Mouse (Mus musculus) limb, embryonic 13.5 days (tissue): ENCODE measurements around the gene Tmem35b. TPM values are rescaled to one million over a fixed set of nuclear protein-coding genes. Genes with fewer than 3 reads are reported as not detected.
A peak's percentile ranks its signal among the peaks of the same experiment; 100 is the strongest.
"Not testable (repeated sequence)": the region's sequence is repeated elsewhere in the genome, so short reads cannot be mapped to it uniquely, and the experiment has no call there.

Experiments used
- ATAC-seq: fragments of 200-750 bp; cut with Nextera tagmentation; 2 replicates; pipeline ENCODE4 v1.8.0; 2017; ENCODE audit warnings: low read depth, moderate number of reproducible peaks, moderate TSS enrichment; ENCODE audit not compliant: low FRiP score
- H3K27ac ChIP-seq: fragments of 300-500 bp; sonication (generic); 2 replicates; pipeline ENCODE4 v1.5.1; 2015; ENCODE audit warnings: inconsistent platforms, mild to moderate bottlenecking, moderate library complexity
- H3K27me3 ChIP-seq: fragments of 300-500 bp; sonication (generic); 2 replicates; pipeline ENCODE4 v1.6.1; 2015; ENCODE audit warnings: mild to moderate bottlenecking, inconsistent platforms
- H3K36me3 ChIP-seq: fragments of 300-500 bp; sonication (generic); 2 replicates; pipeline ENCODE4 v1.6.1; 2015; ENCODE audit warnings: inconsistent platforms, mild to moderate bottlenecking, moderate library complexity
- H3K4me1 ChIP-seq: fragments of 300-500 bp; sonication (generic); 2 replicates; pipeline ENCODE4 v1.6.1; 2015; ENCODE audit warnings: inconsistent platforms
- H3K4me2 ChIP-seq: fragments of 300-500 bp; sonication (generic); replicated peaks from 2 replicates; pipeline ENCODE4 v1.6.1; 2015; ENCODE audit warnings: inconsistent platforms, mild to moderate bottlenecking, moderate library complexity
- H3K4me3 ChIP-seq: fragments of 300-500 bp; sonication (generic); 2 replicates; pipeline ENCODE4 v1.5.1; 2015; ENCODE audit warnings: moderate library complexity, mild to moderate bottlenecking, inconsistent platforms
- H3K9ac ChIP-seq: fragments of 300-500 bp; sonication (generic); 2 replicates; pipeline ENCODE4 v1.6.1; 2015; ENCODE audit warnings: mild to moderate bottlenecking, inconsistent platforms
- H3K9me3 ChIP-seq: fragments of 300-500 bp; sonication (generic); 2 replicates; pipeline ENCODE4 v1.6.1; 2016; ENCODE audit warnings: inconsistent platforms
- WGBS: fragments of 180-500 bp; shearing (Covaris S2); methylation state at CpG from one replicate; pipeline ENCODE4 v1.1.7; 2015; 5-methylcytosine and 5-hydroxymethylcytosine counted together
- polyA plus RNA-seq: library from polyadenylated mRNA; unstranded; fragments of >200 nt; fragmentation: Nextera tagmentation; extraction: Ambion mirVana; gene quantifications from 2 replicates; pipeline ENCODE4 v1.2.1, GENCODE M21; 2015

Tmem35b gene
- 16.9 and 20.8 TPM in 2 replicates for polyA plus RNA-seq

DNA sequence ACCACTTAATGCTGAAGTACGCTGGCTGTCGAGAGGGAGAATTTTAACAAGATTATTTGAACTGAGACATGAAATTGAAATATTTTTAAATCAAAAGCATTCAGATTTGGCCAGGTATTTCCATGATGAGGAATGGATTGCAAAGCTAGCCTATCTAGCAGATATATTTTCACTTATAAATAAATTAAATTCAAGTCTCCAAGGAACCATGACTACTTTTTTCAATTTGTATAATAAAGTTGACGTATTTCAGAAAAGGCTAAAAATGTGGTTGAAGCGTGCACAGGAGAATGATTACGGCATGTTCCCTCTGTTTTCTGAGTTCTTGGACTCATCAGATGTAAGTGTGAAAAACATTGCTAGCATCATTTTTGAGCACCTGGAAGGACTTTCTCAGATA lies at the start of gene Tmem35b:
TSS of gene Tmem35b (plus strand) at position 301 of the 400 bp plus-strand sequence.
- no peak within 1 kb of the TSS for H3K27ac ChIP-seq
- no peaks in the 10 kb centered on the region for H3K27me3 ChIP-seq
- no peak within 1 kb of the TSS for H3K9ac ChIP-seq
- no peak within 1 kb of the TSS for H3K4me2 ChIP-seq
- H3K9me3 ChIP-seq, result no peaks in the 10 kb centered on the region
- peaks cover 16% of the 10 kb centered on the region for H3K36me3 ChIP-seq
- 93% methylated on average over 5 of the region's 5 CpGs for WGBS
- ATAC-seq, result no peak
- H3K4me1 ChIP-seq, result peaks cover 12% of the 10 kb centered on the region
- H3K4me3 ChIP-seq, result no peak within 1 kb of the TSS

GRCm38 (mm10) chr4:127074915-127075314 lies 48.6 kb upstream of the Tmem35b start:
- no peaks in the 10 kb centered on the region for H3K27me3 ChIP-seq
- peaks cover 9% of the 10 kb centered on the region for H3K4me1 ChIP-seq
- ATAC-seq, result no peak
- no peak overlapping the region for H3K27ac ChIP-seq
- whole genome bisulfite sequencing, result 50% methylated on average over 1 of the region's 1 CpGs
- H3K4me2 ChIP-seq, result no peak overlapping the region
- no peak overlapping the region for H3K4me3 ChIP-seq
- H3K36me3 ChIP-seq, result no peaks in the 10 kb centered on the region
- H3K9me3 ChIP-seq, result no peaks in the 10 kb centered on the region
- H3K9ac ChIP-seq, result no peak overlapping the region

- WGBS, result under 1% methylated on average over 46 of the region's 46 CpGs
- Histone ChIP-seq H3K4me2 (peak within 1 kb of the TSS; percentile 69), H3K9me3 (no peaks in the 10 kb centered on the region), H3K27ac (peak within 1 kb of the TSS; percentile 81), H3K36me3 (peaks cover 2% of the 10 kb centered on the region; the same call in 1 of the 2 replicates), H3K4me3 (peak within 1 kb of the TSS; percentile 62), H3K9ac (peak within 1 kb of the TSS; percentile 73), H3K27me3 (no peaks in the 10 kb centered on the region), H3K4me1 (peaks cover 9% of the 10 kb centered on the region)
- peak; percentile 96 for ATAC-seq
Measured at GRCm38 (mm10) chr4:127076875-127077548, 46.5 kb upstream of the Tmem35b start, which contains the start of gene Zmym6. TSS of gene Zmym6 (plus strand) at chr4:127077383.

GRCm38 (mm10) chr4:127080806-127081205 lies 42.7 kb upstream of the Tmem35b start:
- peaks cover 5% of the 10 kb centered on the region; the same call in 1 of the 2 replicates for H3K36me3 ChIP-seq
- no peak overlapping the region for H3K4me2 ChIP-seq
- H3K27ac ChIP-seq, result no peak overlapping the region
- no peak overlapping the region for H3K4me3 ChIP-seq
- ATAC-seq, result no peak
- no peak overlapping the region for H3K9ac ChIP-seq
- no peaks in the 10 kb centered on the region for H3K9me3 ChIP-seq
- peaks cover 9% of the 10 kb centered on the region for H3K4me1 ChIP-seq
- WGBS, result 24% methylated on average over 1 of the region's 1 CpGs
- H3K27me3 ChIP-seq, result no peaks in the 10 kb centered on the region

- peaks cover 9% of the 10 kb centered on the region for H3K36me3 ChIP-seq
- H3K9ac ChIP-seq, result no peak overlapping the region
- ATAC-seq, result no peak
- no peak overlapping the region for H3K4me3 ChIP-seq
- H3K27me3 ChIP-seq, result no peaks in the 10 kb centered on the region
- H3K9me3 ChIP-seq, result no peaks in the 10 kb centered on the region
- no peak overlapping the region for H3K4me2 ChIP-seq
- WGBS, result 85% methylated on average over 2 of the region's 2 CpGs
- peaks cover 3% of the 10 kb centered on the region; the same call in 1 of the 2 replicates for H3K4me1 ChIP-seq
- no peak overlapping the region for H3K27ac ChIP-seq
Measured at GRCm38 (mm10) chr4:127083131-127083530, 40.4 kb upstream of the Tmem35b start.

DNA sequence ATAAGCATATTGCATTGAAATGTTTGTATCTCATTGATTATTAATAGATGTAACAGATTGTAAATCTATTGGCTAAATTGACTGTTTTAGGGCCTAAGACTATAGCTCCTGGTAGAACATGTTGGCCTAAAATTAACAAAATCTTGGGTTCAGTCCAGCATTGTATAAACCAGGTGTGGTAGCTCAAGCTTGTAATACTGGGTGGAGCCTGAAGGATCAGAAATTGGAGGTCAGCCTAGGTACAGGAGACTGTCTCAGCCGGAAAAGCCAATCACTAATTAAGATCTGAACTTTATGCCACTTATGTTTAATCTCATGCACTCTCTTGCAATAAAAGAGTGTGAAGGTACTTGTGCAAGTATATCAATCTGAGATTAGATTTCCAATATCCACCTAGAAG lies 37.7 kb upstream of the Tmem35b start:
- WGBS, result 92% methylated on average over 1 of the region's 1 CpGs
- Histone ChIP-seq H3K36me3 (peaks cover 29% of the 10 kb centered on the region), H3K4me3 (no peak overlapping the region), H3K9me3 (no peaks in the 10 kb centered on the region), H3K4me1 (no peaks in the 10 kb centered on the region), H3K27me3 (no peaks in the 10 kb centered on the region), H3K27ac (no peak overlapping the region), H3K4me2 (no peak overlapping the region), H3K9ac (no peak overlapping the region)
- no peak for ATAC-seq

GRCm38 (mm10) chr4:127091188-127091587 lies 32.3 kb upstream of the Tmem35b start:
- WGBS, result 91% methylated on average over 1 of the region's 1 CpGs
- Histone ChIP-seq H3K9me3 (no peaks in the 10 kb centered on the region), H3K27me3 (no peaks in the 10 kb centered on the region), H3K36me3 (peaks cover 35% of the 10 kb centered on the region), H3K27ac (no peak overlapping the region), H3K4me2 (no peak overlapping the region), H3K4me1 (no peaks in the 10 kb centered on the region), H3K9ac (no peak overlapping the region), H3K4me3 (no peak overlapping the region)
- ATAC-seq, result no peak

DNA sequence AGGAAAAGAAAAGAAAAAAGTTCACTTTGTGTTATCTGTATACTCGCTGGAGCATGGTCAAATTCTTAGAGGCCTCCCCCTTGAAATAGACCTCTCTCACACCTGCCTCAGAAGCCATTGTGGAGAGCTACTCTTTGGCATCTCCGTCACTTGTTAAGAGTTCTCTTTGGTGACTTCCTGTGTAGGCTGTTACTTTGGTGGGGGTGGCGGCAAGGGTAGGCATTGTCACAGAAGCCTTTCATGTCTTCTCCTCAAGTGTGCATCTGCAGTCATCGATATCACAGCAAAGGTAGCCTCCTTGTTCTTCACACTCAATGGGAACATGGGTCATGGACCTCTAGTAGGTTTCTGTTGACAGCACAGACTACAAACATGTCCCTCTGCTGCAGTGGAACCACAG lies 28.4 kb upstream of the Tmem35b start:
- H3K36me3 ChIP-seq, result peaks cover 22% of the 10 kb centered on the region
- H3K27me3 ChIP-seq, result no peaks in the 10 kb centered on the region
- no peak overlapping the region for H3K27ac ChIP-seq
- H3K4me2 ChIP-seq, result no peak overlapping the region
- no peak overlapping the region for H3K9ac ChIP-seq
- no peak overlapping the region for H3K4me3 ChIP-seq
- H3K4me1 ChIP-seq, result no peaks in the 10 kb centered on the region
- no peak for ATAC-seq
- H3K9me3 ChIP-seq, result no peaks in the 10 kb centered on the region
- WGBS, result 89% methylated on average over 4 of the region's 4 CpGs

DNA sequence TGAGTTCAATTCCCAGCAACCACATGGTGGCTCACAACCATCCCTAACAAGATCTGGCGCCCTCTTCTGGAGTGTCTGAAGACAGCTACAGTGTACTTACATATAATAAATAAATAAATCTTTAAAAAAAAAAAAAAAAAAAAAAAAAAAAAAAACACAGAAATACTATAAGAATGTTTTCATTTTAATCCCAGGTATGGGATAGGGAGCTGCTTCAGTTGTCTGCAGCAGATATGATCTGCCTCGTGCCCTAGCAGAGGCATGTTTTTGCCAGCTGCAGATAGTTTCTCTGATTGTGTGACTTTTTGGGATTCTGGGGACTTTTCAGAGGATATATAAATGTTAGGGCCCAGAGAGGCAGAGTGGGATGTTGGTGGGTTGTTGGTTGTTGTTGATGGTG lies 23.9 kb upstream of the Tmem35b start:
- not testable (repeated sequence) for ATAC-seq, H3K4me2 ChIP-seq, H3K9ac ChIP-seq, H3K27me3 ChIP-seq, H3K27ac ChIP-seq, H3K4me3 ChIP-seq, H3K9me3 ChIP-seq, H3K4me1 ChIP-seq
- WGBS, result 82% methylated on average over 1 of the region's 2 CpGs
- H3K36me3 ChIP-seq, result peaks cover 31% of the 10 kb centered on the region

DNA sequence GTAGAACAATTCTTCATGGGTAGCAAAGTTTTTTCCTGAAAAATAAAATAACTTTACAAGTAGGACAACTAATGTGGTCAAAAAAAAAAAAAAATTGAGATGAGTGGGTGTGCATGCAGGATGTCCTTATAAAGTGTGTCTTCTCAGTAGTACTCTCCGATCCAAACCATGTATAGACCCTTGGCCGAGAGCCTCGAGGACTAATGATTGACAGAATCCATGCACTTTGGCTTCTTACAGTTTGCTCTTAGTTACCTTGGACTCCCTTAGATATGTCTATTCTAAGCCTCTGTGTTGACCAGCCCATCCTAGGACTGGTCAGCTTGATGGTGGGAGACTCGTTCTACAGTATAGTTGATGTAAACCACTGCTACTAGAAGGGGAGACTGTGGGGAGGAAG lies 15.9 kb upstream of the Tmem35b start:
- Histone ChIP-seq H3K36me3 (peaks cover 53% of the 10 kb centered on the region), H3K4me3 (no peak overlapping the region), H3K27me3 (no peaks in the 10 kb centered on the region), H3K9ac (no peak overlapping the region), H3K4me1 (no peaks in the 10 kb centered on the region), H3K9me3 (no peaks in the 10 kb centered on the region), H3K4me2 (no peak overlapping the region), H3K27ac (no peak overlapping the region)
- no peak for ATAC-seq
- WGBS, result 88% methylated on average over 4 of the region's 4 CpGs

DNA sequence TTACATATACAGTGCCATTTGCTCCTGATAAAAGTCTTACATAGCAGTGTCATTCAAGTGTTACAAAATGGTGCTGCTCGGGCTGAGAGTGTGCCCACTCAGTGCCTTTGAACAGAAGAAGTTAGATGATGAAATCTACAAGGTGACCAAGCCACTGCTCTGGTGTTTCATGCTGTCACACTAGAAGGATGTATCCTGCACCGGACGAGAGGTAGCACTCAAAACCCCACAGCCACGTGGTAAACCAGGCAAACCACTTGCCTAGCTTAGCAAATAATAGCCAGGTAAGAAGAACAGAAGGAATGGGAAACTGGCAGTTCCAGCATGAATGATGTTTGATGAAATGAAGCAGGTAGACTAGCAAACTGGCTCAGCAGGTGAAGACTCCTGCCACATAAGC lies 12.9 kb upstream of the Tmem35b start:
- Histone ChIP-seq H3K36me3 (peaks cover 46% of the 10 kb centered on the region), H3K9me3 (no peaks in the 10 kb centered on the region), H3K27ac (no peak overlapping the region), H3K4me3 (no peak overlapping the region), H3K4me1 (no peaks in the 10 kb centered on the region), H3K9ac (no peak overlapping the region), H3K4me2 (no peak overlapping the region), H3K27me3 (no peaks in the 10 kb centered on the region)
- ATAC-seq, result no peak
- 75% methylated on average over 4 of the region's 4 CpGs for WGBS

GRCm38 (mm10) chr4:127124331-127124730 lies 840 bp downstream of the Tmem35b start:
- no peak for ATAC-seq
- Histone ChIP-seq H3K27me3 (no peaks in the 10 kb centered on the region), H3K9me3 (no peaks in the 10 kb centered on the region), H3K36me3 (peaks cover 25% of the 10 kb centered on the region), H3K9ac (no peak overlapping the region), H3K27ac (no peak overlapping the region), H3K4me3 (no peak overlapping the region), H3K4me2 (no peak overlapping the region), H3K4me1 (peaks cover 12% of the 10 kb centered on the region)
- WGBS, result 82% methylated on average over 1 of the region's 1 CpGs
